ENCODE assay signal across 14 mouse cellular contexts in the genomic region with DNA sequence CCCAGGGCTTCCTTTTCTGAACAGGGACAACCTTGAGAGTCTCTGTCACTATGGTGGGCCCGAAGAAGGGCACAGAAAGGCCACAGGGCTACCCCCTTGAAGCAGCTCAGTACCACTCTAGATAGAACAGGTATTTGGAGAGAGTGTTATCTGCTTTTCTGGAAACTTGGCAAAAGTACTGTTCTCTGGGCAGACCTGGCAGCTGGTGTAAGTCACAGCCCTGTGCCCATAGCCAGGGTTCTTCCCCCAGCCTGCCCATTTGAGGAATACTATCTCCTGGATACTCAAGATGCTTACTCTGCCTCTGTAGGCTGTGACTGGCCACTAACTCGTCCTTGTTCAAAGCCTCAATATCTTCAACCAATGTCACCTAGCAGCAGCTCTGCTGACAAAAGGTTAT.
DNase-seq lines count a peak whose midpoint lies in the region; ATAC-seq and TF ChIP-seq lines count a peak whose summit lies in the region.
"Had no signal": no experiment of that assay in that cellular context is flagged by ENCODE, and none has a peak within 500 bp of the region (broad histone marks: within the 10 kb centered on the region; RNA-seq: fewer than 3 reads in every experiment).

No protein-coding gene starts in this region.

- H3K9me3 ChIP-seq in forebrain, embryonic 10.5 days: no peaks in the 10 kb centered on the region
- no peaks in the 10 kb centered on the region for H3K9me3 ChIP-seq in forebrain, embryonic 14.5 days (replicated peaks; ENCODE audit: control insufficient read depth, low read length)
- no peaks in the 10 kb centered on the region for H3K9me3 ChIP-seq in E14TG2a.4 (ENCODE audit: low read length)
- H3K9me3 ChIP-seq in heart, embryonic 12.5 days (replicated peaks): no peaks in the 10 kb centered on the region
- no peaks in the 10 kb centered on the region for H3K9me3 ChIP-seq in midbrain, embryonic 11.5 days (ENCODE audit: control insufficient read depth, low read length)

- no peak overlapping the region for H3K4me2 ChIP-seq in forebrain, embryonic 14.5 days (ENCODE audit: low read length)
- no peak overlapping the region for H3K4me2 ChIP-seq in heart, embryonic 12.5 days
- H3K4me2 ChIP-seq in midbrain, embryonic 11.5 days: no peak overlapping the region

- WGBS in forebrain, embryonic 10.5 days: 79% methylated on average over 2 of the region's 2 CpGs
- 63% methylated on average over 2 of the region's 2 CpGs for WGBS in forebrain, embryonic 14.5 days
- WGBS in heart, embryonic 12.5 days: 47% methylated on average over 2 of the region's 2 CpGs
- 66% methylated on average over 2 of the region's 2 CpGs for WGBS in midbrain, embryonic 11.5 days

- H3K9ac ChIP-seq in forebrain, embryonic 14.5 days (ENCODE audit: low read length): no peak overlapping the region
- no peak overlapping the region for H3K9ac ChIP-seq in heart, embryonic 12.5 days
- no peak overlapping the region for H3K9ac ChIP-seq in midbrain, embryonic 11.5 days (ENCODE audit: low read length)

- TF ChIP-seq CTCF in E14TG2a.4 (conservative IDR thresholded peaks at IDR 0.05; ENCODE audit: low read length): no peak

- H3K4me1 ChIP-seq in forebrain, embryonic 10.5 days: peaks cover 51% of the 10 kb centered on the region
- peaks cover 29% of the 10 kb centered on the region for H3K4me1 ChIP-seq in forebrain, embryonic 14.5 days (ENCODE audit: control insufficient read depth, insufficient read depth, low read length)
- H3K4me1 ChIP-seq in E14TG2a.4 (replicated peaks; ENCODE audit: low read depth, low read length): peaks cover 78% of the 10 kb centered on the region
- H3K4me1 ChIP-seq in heart, embryonic 12.5 days (replicated peaks): peaks cover 77% of the 10 kb centered on the region
- H3K4me1 ChIP-seq in midbrain, embryonic 11.5 days (ENCODE audit: control insufficient read depth, insufficient read depth, low read length): peaks cover 40% of the 10 kb centered on the region

- no peak for DNase-seq in forebrain, embryonic 10.5 days (ENCODE audit: extremely low spot score, low spot score)
- DNase-seq in forebrain, embryonic 14.5 days (ENCODE audit: low spot score): no peak
- no peak for DNase-seq in midbrain, embryonic 11.5 days (ENCODE audit: low spot score, missing footprints)
- DNase-seq in lung, postnatal 10 days: no peak
- no peak for DNase-seq in ovary, postnatal 14 days (ENCODE audit: low spot score)
- DNase-seq in left cerebral cortex, postnatal 14 days (ENCODE audit: low spot score in 2 of 2): no peak
- DNase-seq: cerebellum, postnatal 10 days; lung, postnatal 36 days; thymus, adult 2 months had no signal

- intact Hi-C loops in left cerebral cortex, postnatal 14 days (cut with DNase I): no loop called here

- peaks cover 77% of the 10 kb centered on the region for H3K36me3 ChIP-seq in forebrain, embryonic 10.5 days (replicated peaks)
- H3K36me3 ChIP-seq in forebrain, embryonic 14.5 days (ENCODE audit: control insufficient read depth, insufficient read depth, low read length): peaks cover 19% of the 10 kb centered on the region
- H3K36me3 ChIP-seq in E14TG2a.4 (ENCODE audit: insufficient read depth, low read length): peaks cover 57% of the 10 kb centered on the region
- H3K36me3 ChIP-seq in heart, embryonic 12.5 days: peaks cover 20% of the 10 kb centered on the region
- H3K36me3 ChIP-seq in midbrain, embryonic 11.5 days (ENCODE audit: control insufficient read depth, insufficient read depth, low read length): 0 out of 2 replicates have a peak, but pooled peaks cover under 1% of the 10 kb centered on the region

- no peaks in the 10 kb centered on the region for H3K27me3 ChIP-seq in forebrain, embryonic 10.5 days (ENCODE audit: poor library complexity, severe bottlenecking)
- no peaks in the 10 kb centered on the region for H3K27me3 ChIP-seq in forebrain, embryonic 14.5 days (replicated peaks; ENCODE audit: control insufficient read depth, insufficient read depth, low read length)
- H3K27me3 ChIP-seq in E14TG2a.4 (ENCODE audit: insufficient read depth, low read length): no peaks in the 10 kb centered on the region
- H3K27me3 ChIP-seq in heart, embryonic 12.5 days (replicated peaks): no peaks in the 10 kb centered on the region
- H3K27me3 ChIP-seq in midbrain, embryonic 11.5 days (ENCODE audit: control insufficient read depth, insufficient read depth, low read length): no peaks in the 10 kb centered on the region
- H3K27me3 ChIP-seq: CH12.LX had no signal

- no peak overlapping the region for H3K4me3 ChIP-seq in forebrain, embryonic 10.5 days
- no peak overlapping the region for H3K4me3 ChIP-seq in forebrain, embryonic 14.5 days (ENCODE audit: low read depth, low read length)
- H3K4me3 ChIP-seq in E14TG2a.4 (replicated peaks; ENCODE audit: low read length): peak overlapping the region; percentile 7; the same call in 1 of the 2 replicates
- H3K4me3 ChIP-seq in heart, embryonic 12.5 days: no peak overlapping the region
- no peak overlapping the region for H3K4me3 ChIP-seq in midbrain, embryonic 11.5 days (ENCODE audit: low read depth, low read length)

- ATAC-seq in forebrain, embryonic 14.5 days: no peak
- no peak for ATAC-seq in heart, embryonic 12.5 days (ENCODE audit: insufficient number of reproducible peaks, low FRiP score)
- 0 out of 2 replicates have a peak, but pooled peaks have one; percentile 2 for ATAC-seq in midbrain, embryonic 11.5 days (ENCODE audit: low FRiP score)
- ATAC-seq: activated CD4-positive, CD25-positive, alpha-beta regulatory T cell, adult 4 months had no signal

- peak overlapping the region; percentile 63 for H3K27ac ChIP-seq in forebrain, embryonic 10.5 days
- H3K27ac ChIP-seq in forebrain, embryonic 14.5 days (ENCODE audit: low read depth, low read length): no peak overlapping the region
- peak overlapping the region; percentile 66 for H3K27ac ChIP-seq in heart, embryonic 12.5 days (ENCODE audit: poor library complexity, severe bottlenecking)
- H3K27ac ChIP-seq in midbrain, embryonic 11.5 days (ENCODE audit: low read depth, low read length): peak overlapping the region; percentile 69
- H3K27ac ChIP-seq: kidney, postnatal 0 days had no signal
